ENCODE assay signal across 17 mouse cellular contexts in genomic region chr15:97307935-97308334, GRCm38 (mm10).
"Had no signal": no experiment of that assay in that cellular context is flagged by ENCODE, and none has a peak within 500 bp of the region (broad histone marks: within the 10 kb centered on the region; RNA-seq: fewer than 3 reads in every experiment).

No protein-coding gene starts in this region.

- H3K4me3 ChIP-seq: kidney, embryonic 15.5 days; left cerebral cortex, adult 2 months; liver, embryonic 13.5 days; myocyte; neural tube, embryonic 13.5 days; stomach, embryonic 15.5 days had no signal

- DNase-seq: kidney, adult 8-10 months; kidney, postnatal 10 days; kidney, postnatal 36 days; layer of hippocampus, postnatal 36 days; liver, embryonic 13.5 days; lung, adult 2 months; lung, postnatal 14 days; lung, postnatal 4 days; retina, postnatal 1 day; right cerebral cortex, postnatal 25 days; spleen, adult 18-20 months; thymus, postnatal 25 days had no signal

- H3K4me1 ChIP-seq: kidney, embryonic 15.5 days; liver, embryonic 13.5 days; neural tube, embryonic 13.5 days; stomach, embryonic 15.5 days had no signal

- H3K27ac ChIP-seq: kidney, embryonic 15.5 days; left cerebral cortex, adult 2 months; liver, embryonic 13.5 days; neural tube, embryonic 13.5 days; stomach, embryonic 15.5 days had no signal

- H3K27me3 ChIP-seq: kidney, embryonic 15.5 days; liver, embryonic 13.5 days; neural tube, embryonic 13.5 days; stomach, embryonic 15.5 days had no signal

- H3K9me3 ChIP-seq: kidney, embryonic 15.5 days; liver, embryonic 13.5 days; neural tube, embryonic 13.5 days; stomach, embryonic 15.5 days had no signal

- H3K36me3 ChIP-seq: kidney, embryonic 15.5 days; liver, embryonic 13.5 days; neural tube, embryonic 13.5 days; stomach, embryonic 15.5 days had no signal

- H3K4me2 ChIP-seq: kidney, embryonic 15.5 days; liver, embryonic 13.5 days; neural tube, embryonic 13.5 days; stomach, embryonic 15.5 days had no signal

- H3K9ac ChIP-seq: kidney, embryonic 15.5 days; liver, embryonic 13.5 days; neural tube, embryonic 13.5 days; stomach, embryonic 15.5 days had no signal
